Mouse (Mus musculus) thymus, postnatal 0 days (tissue): Measurements from ENCODE around the gene Efcab11. TPM values are rescaled to one million over a fixed set of nuclear protein-coding genes. Genes with fewer than 3 reads are reported as not detected.

ENCODE experiments used
- DNase-seq: peaks from one replicate; pipeline ENCODE4 v3.0.0-alpha.2; 2015; ENCODE audit warnings: low spot score
- polyA plus RNA-seq: library from polyadenylated mRNA; unstranded; fragments of >200 nt; fragmentation: Nextera tagmentation; extraction: Ambion mirVana; gene quantifications from 2 replicates; pipeline ENCODE4 v1.2.1, GENCODE M21; 2015

Efcab11 gene
- polyA plus RNA-seq, 1 experiment from 2014 or later, result 9.6 TPM

- DNase-seq, result no peak
These were observed 127.1 kb downstream of the Efcab11 start for GRCm38 (mm10) chr12:99756914-99757687.

GRCm38 (mm10) chr12:99756213-99756612, 128.0 kb downstream of the Efcab11 start:
- no peak for DNase-seq

- no peak for DNase-seq
These were observed 131.3 kb downstream of the Efcab11 start for GRCm38 (mm10) chr12:99752986-99753385.

GRCm38 (mm10) chr12:99749391-99749790, 134.8 kb downstream of the Efcab11 start:
- DNase-seq, result no peak

GRCm38 (mm10) chr12:99741631-99742030, 142.6 kb downstream of the Efcab11 start:
- peak; percentile 65 for DNase-seq

- no peak for DNase-seq
These were observed 145.0 kb downstream of the Efcab11 start for GRCm38 (mm10) chr12:99739211-99739610.

- DNase-seq, result no peak
These were observed 146.0 kb downstream of the Efcab11 start for GRCm38 (mm10) chr12:99738256-99738655.

GRCm38 (mm10) chr12:99736971-99737370, 147.3 kb downstream of the Efcab11 start:
- DNase-seq, result no peak

GRCm38 (mm10) chr12:99735172-99735571, 149.1 kb downstream of the Efcab11 start:
- no peak for DNase-seq

- no peak for DNase-seq
These were observed 160.0 kb downstream of the Efcab11 start for GRCm38 (mm10) chr12:99724206-99724605.

- no peak for DNase-seq
These were observed 160.4 kb downstream of the Efcab11 start for GRCm38 (mm10) chr12:99723791-99724190.

GRCm38 (mm10) chr12:99721318-99721717, 162.9 kb downstream of the Efcab11 start:
- DNase-seq, result no peak

GRCm38 (mm10) chr12:99719777-99720176, 164.5 kb downstream of the Efcab11 start:
- DNase-seq, result no peak

GRCm38 (mm10) chr12:99718161-99718560, 166.1 kb downstream of the Efcab11 start:
- DNase-seq, result no peak

GRCm38 (mm10) chr12:99716038-99716610, 168.1 kb downstream of the Efcab11 start:
- DNase-seq, result no peak

- DNase-seq, result no peak
These were observed 168.9 kb downstream of the Efcab11 start for GRCm38 (mm10) chr12:99715129-99716037.

GRCm38 (mm10) chr12:99712214-99712613, 172.0 kb downstream of the Efcab11 start:
- no peak for DNase-seq

- DNase-seq, result no peak
These were observed 182.0 kb downstream of the Efcab11 start for GRCm38 (mm10) chr12:99702248-99702647.

GRCm38 (mm10) chr12:99700380-99700779, 183.9 kb downstream of the Efcab11 start:
- DNase-seq, result no peak

GRCm38 (mm10) chr12:99699379-99700023, 184.7 kb downstream of the Efcab11 start:
- DNase-seq, result no peak

- no peak for DNase-seq
These were observed 190.2 kb downstream of the Efcab11 start for GRCm38 (mm10) chr12:99694066-99694465.
